Mouse (Mus musculus) midbrain, embryonic 11.5 days (tissue): ENCODE measurements around the gene Snx6. TPM values are rescaled to one million over a fixed set of nuclear protein-coding genes. Genes with fewer than 3 reads are reported as not detected.
"Not testable (repeated sequence)": the region's sequence is repeated elsewhere in the genome, so short reads cannot be mapped to it uniquely, and the experiment has no call there.

Experiments
- ATAC-seq: fragments of 200-750 bp; cut with Nextera tagmentation; 2 replicates; pipeline ENCODE4 v1.8.0; 2017; ENCODE audit warnings: moderate TSS enrichment, moderate library complexity; ENCODE audit not compliant: low FRiP score
- DNase-seq: peaks from one replicate; pipeline ENCODE4 v3.0.0; 2015; ENCODE audit warnings: low spot score; ENCODE audit errors: missing footprints
- H3K27ac ChIP-seq: fragments of 300-500 bp; sonication (generic); 2 replicates; pipeline ENCODE4 v1.5.1; 2014; ENCODE audit warnings: low read depth, low read length
- H3K27me3 ChIP-seq: fragments of 300-500 bp; sonication (generic); 2 replicates; pipeline ENCODE4 v1.6.1; 2014; ENCODE audit warnings: mild to moderate bottlenecking, low read length, moderate library complexity, mixed read lengths; ENCODE audit not compliant: control insufficient read depth, insufficient read depth
- H3K36me3 ChIP-seq: fragments of 300-500 bp; sonication (generic); 2 replicates; pipeline ENCODE4 v1.6.1; 2014; ENCODE audit warnings: mild to moderate bottlenecking, low read length, moderate library complexity, mixed read lengths; ENCODE audit not compliant: control insufficient read depth, insufficient read depth
- H3K4me1 ChIP-seq: fragments of 300-500 bp; sonication (generic); 2 replicates; pipeline ENCODE4 v1.6.1; 2014; ENCODE audit warnings: low read length; ENCODE audit not compliant: control insufficient read depth, insufficient read depth
- H3K4me2 ChIP-seq: fragments of 300-500 bp; sonication (generic); 2 replicates; pipeline ENCODE4 v1.6.1; 2014; ENCODE audit warnings: mild to moderate bottlenecking, moderate library complexity
- H3K4me3 ChIP-seq: fragments of 300-500 bp; sonication (generic); 2 replicates; pipeline ENCODE4 v1.5.1; 2014; ENCODE audit warnings: low read depth, low read length
- H3K9ac ChIP-seq: fragments of 300-500 bp; sonication (generic); 2 replicates; pipeline ENCODE4 v1.6.1; 2014; ENCODE audit warnings: low read length
- H3K9me3 ChIP-seq: fragments of 300-500 bp; sonication (generic); 2 replicates; pipeline ENCODE4 v1.6.1; 2016; ENCODE audit warnings: low read length; ENCODE audit not compliant: control insufficient read depth
- WGBS: fragments of 180-500 bp; shearing (Covaris S2); extraction: QIAGEN DNeasy Blood & Tissue Kit; methylation state at CpG from one replicate; pipeline ENCODE4 v1.1.7; 2014; 5-methylcytosine and 5-hydroxymethylcytosine counted together
- polyA plus RNA-seq: library from polyadenylated mRNA; unstranded; fragments of >200 nt; fragmentation: Nextera tagmentation; extraction: Ambion mirVana; gene quantifications from 2 replicates; pipeline ENCODE4 v1.2.1, GENCODE M21; 2014

The Snx6 gene
- polyA plus RNA-seq, 1 experiment from 2014 or later = 251 TPM

DNA sequence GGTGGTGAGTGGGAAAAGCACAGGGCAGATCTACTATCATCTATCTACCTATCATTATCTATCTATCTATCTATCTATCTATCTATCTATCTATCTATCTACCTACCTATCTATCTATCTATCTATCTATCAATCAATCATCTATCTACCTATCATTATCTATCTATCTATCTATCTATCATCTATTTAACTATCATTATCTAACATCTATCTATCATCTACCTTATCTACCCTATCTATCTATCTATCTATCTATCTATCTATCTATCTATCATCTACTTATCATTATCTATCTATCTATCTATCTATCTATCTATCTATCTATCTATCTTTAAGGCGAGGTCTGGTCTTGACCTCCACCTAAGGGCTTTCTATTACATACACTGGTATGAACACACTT, 36.4 kb upstream of the Snx6 start:
- not testable (repeated sequence) for H3K4me3 ChIP-seq, H3K27ac ChIP-seq, H3K9ac ChIP-seq, H3K4me2 ChIP-seq, H3K36me3 ChIP-seq, H3K27me3 ChIP-seq, H3K9me3 ChIP-seq, H3K4me1 ChIP-seq, DNase-seq, ATAC-seq
- WGBS = 78% methylated on average over 1 of the region's 1 CpGs

DNA sequence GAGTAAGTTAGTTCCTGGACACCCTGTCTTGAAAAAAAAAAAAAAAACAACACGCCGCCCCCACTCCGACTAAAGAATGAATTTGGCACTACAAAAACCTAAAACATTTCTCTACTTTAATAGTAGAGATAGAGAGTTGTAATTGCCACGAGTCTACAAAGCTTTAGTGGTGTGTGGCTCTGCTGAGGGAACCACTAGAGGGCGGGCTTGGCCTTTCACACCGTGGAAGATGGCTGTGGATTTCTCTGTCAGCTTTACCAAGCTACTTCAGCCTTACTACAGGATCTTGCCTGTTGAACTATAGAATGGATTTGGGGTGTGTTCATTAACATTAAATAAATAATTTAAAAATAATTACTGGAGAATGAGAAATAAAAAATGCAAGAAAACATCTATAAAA, 35.1 kb upstream of the Snx6 start:
- no peaks in the 10 kb centered on the region for H3K36me3 ChIP-seq
- H3K27me3 ChIP-seq = no peaks in the 10 kb centered on the region
- no peak overlapping the region for H3K4me2 ChIP-seq
- H3K4me3 ChIP-seq = no peak overlapping the region
- H3K4me1 ChIP-seq = peaks cover 7% of the 10 kb centered on the region; the same call in 1 of the 2 replicates
- no peak overlapping the region for H3K9ac ChIP-seq
- ATAC-seq = peak; percentile 70; the same call in 1 of the 2 replicates
- H3K27ac ChIP-seq = no peak overlapping the region
- peak; percentile 97 for DNase-seq
- no peaks in the 10 kb centered on the region for H3K9me3 ChIP-seq
- 18% methylated on average over 6 of the region's 6 CpGs for WGBS

DNA sequence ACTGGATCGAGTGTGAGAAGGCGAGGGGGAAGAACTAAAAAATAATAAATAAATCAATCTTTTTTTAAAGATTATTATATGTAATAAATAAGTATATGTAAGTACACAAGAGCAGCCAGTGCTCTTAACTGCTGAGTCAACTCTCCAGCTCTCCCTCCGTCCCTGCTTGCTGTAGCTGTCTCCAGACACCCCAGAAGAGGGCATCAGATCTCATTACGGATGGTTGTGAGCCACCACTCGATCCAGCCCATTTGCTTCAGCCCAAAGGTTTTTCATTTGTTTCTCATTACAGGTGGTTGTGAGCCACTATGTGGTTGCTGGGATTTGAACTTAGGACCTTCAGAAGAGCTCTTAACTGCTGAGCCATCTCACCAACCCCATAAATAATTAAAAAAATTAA, 34.4 kb upstream of the Snx6 start:
- H3K4me3 ChIP-seq = no peak overlapping the region
- H3K27me3 ChIP-seq = no peaks in the 10 kb centered on the region
- no peak overlapping the region for H3K9ac ChIP-seq
- DNase-seq (no peak), ATAC-seq (no peak)
- peaks cover 2% of the 10 kb centered on the region; the same call in 1 of the 2 replicates for H3K4me1 ChIP-seq
- H3K27ac ChIP-seq = no peak overlapping the region
- no peak overlapping the region for H3K4me2 ChIP-seq
- H3K9me3 ChIP-seq = no peaks in the 10 kb centered on the region
- H3K36me3 ChIP-seq = no peaks in the 10 kb centered on the region
- WGBS = 58% methylated on average over 5 of the region's 5 CpGs

DNA sequence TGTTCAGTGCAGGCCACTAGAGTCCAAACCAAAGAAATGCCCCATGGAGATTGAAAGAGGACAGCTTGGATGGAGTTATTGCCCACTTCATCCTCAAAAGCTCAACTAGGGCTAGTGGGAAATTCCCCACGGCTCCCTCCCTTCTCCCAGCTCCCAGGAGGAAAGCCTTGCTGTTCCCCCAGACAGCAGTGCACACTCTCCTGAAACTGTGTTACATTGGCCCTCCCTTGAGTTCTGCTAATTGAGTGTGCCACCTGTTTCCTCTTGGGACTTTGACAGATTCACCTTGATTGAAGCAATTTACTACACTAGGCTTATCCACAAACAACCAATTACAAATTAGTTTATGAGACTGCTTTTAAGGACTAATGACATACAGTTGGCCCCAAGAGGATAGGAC, 32.5 kb upstream of the Snx6 start:
- WGBS = 53% methylated on average over 1 of the region's 1 CpGs
- Histone ChIP-seq H3K9me3 (no peaks in the 10 kb centered on the region), H3K4me1 (no peaks in the 10 kb centered on the region), H3K4me2 (no peak overlapping the region), H3K9ac (no peak overlapping the region), H3K36me3 (no peaks in the 10 kb centered on the region), H3K27me3 (no peaks in the 10 kb centered on the region), H3K4me3 (no peak overlapping the region), H3K27ac (no peak overlapping the region)
- DNase-seq (peak; percentile 17), ATAC-seq (no peak)

DNA sequence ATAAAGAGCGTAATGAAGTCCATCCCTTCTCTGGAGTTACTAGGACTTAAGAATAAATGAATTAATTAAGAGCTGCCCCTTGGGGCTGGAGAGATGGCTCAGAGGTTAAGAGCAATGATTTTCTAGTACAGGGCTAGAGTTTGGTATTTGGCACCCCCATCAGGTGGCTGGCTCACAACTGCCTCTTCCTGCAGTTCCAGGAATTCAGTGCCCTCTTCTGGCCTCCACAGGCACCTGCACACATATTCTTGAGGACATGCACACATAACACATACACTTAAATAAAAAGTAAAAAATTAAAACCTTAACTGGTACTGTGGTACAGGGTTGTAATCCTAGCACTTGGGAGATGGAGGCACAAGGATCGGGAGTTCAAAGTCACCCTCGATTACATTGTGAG, 29.7 kb upstream of the Snx6 start:
- no peaks in the 10 kb centered on the region for H3K4me1 ChIP-seq
- no peak overlapping the region for H3K4me2 ChIP-seq
- H3K9ac ChIP-seq = no peak overlapping the region
- WGBS = 100% methylated on average over 3 of the region's 3 CpGs
- H3K9me3 ChIP-seq = no peaks in the 10 kb centered on the region
- ATAC-seq = no peak
- H3K27ac ChIP-seq = no peak overlapping the region
- no peak for DNase-seq
- no peaks in the 10 kb centered on the region for H3K36me3 ChIP-seq
- no peaks in the 10 kb centered on the region for H3K27me3 ChIP-seq
- H3K4me3 ChIP-seq = no peak overlapping the region

DNA sequence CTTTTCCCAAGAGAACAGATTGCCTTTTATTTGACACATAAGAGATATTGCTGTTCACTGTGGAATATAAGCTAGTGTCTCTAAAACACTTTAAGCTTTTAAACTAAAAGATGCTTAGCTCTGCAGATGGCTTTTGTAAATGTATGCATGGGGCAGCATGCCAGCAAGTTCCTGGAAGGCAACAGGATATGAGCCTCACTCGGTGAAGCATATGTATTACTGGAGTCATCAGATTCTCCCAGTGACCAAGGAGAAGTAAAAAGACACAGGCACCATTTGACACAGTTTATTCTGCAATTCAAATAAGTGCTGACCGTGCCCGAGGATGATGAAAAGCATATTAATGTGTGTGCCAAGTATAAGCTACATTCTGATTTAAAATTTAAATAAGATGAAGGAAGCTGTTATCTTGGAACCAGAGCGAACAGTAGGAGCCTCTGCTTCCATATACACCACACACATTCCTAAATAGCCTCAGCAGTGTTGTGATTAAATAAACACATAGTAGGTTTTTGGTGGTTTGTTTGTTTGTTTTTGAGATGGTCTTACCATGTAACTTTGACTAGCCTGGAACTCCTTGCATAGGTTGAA, 27.4 kb upstream of the Snx6 start:
- peak; percentile 31 for DNase-seq
- no peaks in the 10 kb centered on the region for H3K4me1 ChIP-seq
- no peaks in the 10 kb centered on the region for H3K36me3 ChIP-seq
- no peak overlapping the region for H3K27ac ChIP-seq
- H3K27me3 ChIP-seq = no peaks in the 10 kb centered on the region
- ATAC-seq = no peak
- H3K9ac ChIP-seq = no peak overlapping the region
- H3K9me3 ChIP-seq = no peaks in the 10 kb centered on the region
- no peak overlapping the region for H3K4me3 ChIP-seq
- WGBS = 76% methylated on average over 4 of the region's 4 CpGs
- no peak overlapping the region for H3K4me2 ChIP-seq

DNA sequence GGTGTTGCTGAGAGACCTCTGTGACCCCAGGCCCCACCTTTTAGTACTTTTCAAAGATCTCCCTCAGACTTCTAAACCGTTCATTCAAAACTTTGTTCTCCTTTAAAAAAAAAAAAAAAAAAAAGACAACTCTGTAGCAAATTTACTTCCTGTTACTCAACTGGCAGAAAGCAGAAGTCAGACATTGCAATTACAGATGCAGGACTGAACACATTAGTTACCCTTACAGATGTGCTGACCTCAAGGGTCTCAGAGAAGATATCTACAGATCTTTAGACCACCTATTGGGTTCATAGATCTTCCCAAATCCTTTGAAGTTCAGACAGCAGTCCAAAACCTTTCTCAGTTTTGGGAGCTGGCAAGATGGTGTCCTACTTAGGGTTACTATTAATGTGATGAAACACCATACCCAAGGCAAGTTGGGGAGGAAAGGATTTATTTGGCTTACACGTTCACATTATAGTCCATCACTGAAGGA, 25.2 kb upstream of the Snx6 start:
- 48% methylated on average over 2 of the region's 2 CpGs for WGBS
- peak; percentile 62 for DNase-seq
- Histone ChIP-seq H3K4me1 (no peaks in the 10 kb centered on the region), H3K4me2 (no peak overlapping the region), H3K9ac (no peak overlapping the region), H3K27ac (no peak overlapping the region), H3K4me3 (no peak overlapping the region), H3K9me3 (no peaks in the 10 kb centered on the region), H3K36me3 (no peaks in the 10 kb centered on the region), H3K27me3 (no peaks in the 10 kb centered on the region)
- ATAC-seq = no peak

DNA sequence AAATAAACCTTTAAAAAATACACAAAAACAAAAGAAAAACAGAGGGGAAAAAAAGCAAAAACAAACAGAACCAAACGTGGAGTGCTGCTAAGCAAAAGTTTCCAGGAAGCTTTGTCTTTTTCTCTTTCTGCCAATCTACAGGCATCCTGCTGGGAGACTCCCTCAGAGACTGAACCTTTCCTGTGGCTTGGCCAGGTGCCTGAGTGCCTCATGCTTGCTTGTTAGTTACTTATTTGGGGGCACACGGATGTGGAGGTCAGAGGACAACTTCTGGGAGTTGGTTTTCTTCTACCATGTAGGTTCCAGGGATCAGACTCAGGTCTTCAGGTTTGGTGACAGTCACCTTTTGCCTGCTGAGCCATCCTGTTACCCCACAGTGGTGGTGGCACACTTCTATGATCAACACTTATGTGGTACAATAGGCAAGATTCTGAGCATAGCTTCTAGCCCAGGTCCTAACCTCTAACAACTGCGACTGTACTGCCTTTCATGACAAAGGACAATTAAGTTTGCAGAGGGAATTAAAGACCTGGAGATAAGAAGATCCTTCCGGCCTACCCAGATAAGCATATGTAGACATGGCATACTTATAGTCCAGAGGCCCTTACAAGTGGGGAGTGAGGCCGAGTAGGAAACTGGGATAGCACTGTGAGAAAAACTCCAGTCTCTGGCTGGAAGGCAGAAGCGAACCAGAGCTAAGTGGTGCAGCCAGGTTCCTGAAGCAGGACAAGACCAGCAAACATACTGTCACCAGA, 23.9 kb upstream of the Snx6 start:
- no peaks in the 10 kb centered on the region for H3K27me3 ChIP-seq
- H3K4me3 ChIP-seq = no peak overlapping the region
- H3K9ac ChIP-seq = no peak overlapping the region
- DNase-seq = peak; percentile 35
- no peak for ATAC-seq
- H3K36me3 ChIP-seq = no peaks in the 10 kb centered on the region
- no peak overlapping the region for H3K27ac ChIP-seq
- 70% methylated on average over 6 of the region's 6 CpGs for WGBS
- H3K9me3 ChIP-seq = no peaks in the 10 kb centered on the region
- no peaks in the 10 kb centered on the region for H3K4me1 ChIP-seq
- H3K4me2 ChIP-seq = no peak overlapping the region

DNA sequence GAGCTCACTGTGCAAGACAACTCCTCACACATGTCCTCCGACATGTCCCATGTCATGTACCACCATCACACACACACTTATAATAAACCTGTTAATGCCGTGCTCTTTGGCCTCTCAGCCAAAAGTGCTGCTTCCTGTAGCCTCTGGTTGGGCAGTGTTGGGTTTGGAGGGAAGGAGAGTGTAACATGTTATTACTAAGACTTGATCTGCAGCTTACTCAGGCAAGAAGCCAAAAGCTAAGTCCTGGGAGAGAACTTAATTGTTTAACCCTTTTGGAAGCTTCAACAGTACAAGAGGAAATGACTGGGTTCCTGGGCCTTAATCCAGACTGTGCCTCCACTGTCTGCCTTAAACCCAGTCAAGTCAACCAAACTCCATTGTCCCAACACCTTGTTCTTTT, 14.6 kb upstream of the Snx6 start:
- Histone ChIP-seq H3K27me3 (no peaks in the 10 kb centered on the region), H3K4me2 (no peak overlapping the region), H3K4me3 (no peak overlapping the region), H3K9ac (no peak overlapping the region), H3K9me3 (no peaks in the 10 kb centered on the region), H3K4me1 (no peaks in the 10 kb centered on the region), H3K36me3 (no peaks in the 10 kb centered on the region), H3K27ac (no peak overlapping the region)
- WGBS = 87% methylated on average over 2 of the region's 2 CpGs
- DNase-seq (peak; percentile 23), ATAC-seq (no peak)
